Mouse (Mus musculus): ENCODE measurements around the gene Il5. TPM values are rescaled to one million over a fixed set of nuclear protein-coding genes. Genes with fewer than 3 reads are reported as not detected.

Gene Il5
- polyA plus RNA-seq, 1 experiment, result 0.16 TPM

- TF ChIP-seq POLR2A (IDR thresholded peaks at IDR 0.05; ENCODE audit: borderline replicate concordance, insufficient read depth, low read length) (no peak), CTCF (IDR thresholded peaks at IDR 0.05; ENCODE audit: borderline replicate concordance, insufficient read depth, low read depth, low read length) (no peak)
- H3K4me1 ChIP-seq (ENCODE audit: control insufficient read depth, insufficient read depth, low read length), result no peaks in the 10 kb centered on the region
- no peak overlapping the region for H3K27ac ChIP-seq (ENCODE audit: insufficient read depth, low read length)
- H3K4me3 ChIP-seq (replicated peaks; ENCODE audit: insufficient read depth, low read depth, low read length), result no peak overlapping the region
- DNase-seq, result no peak
- no peaks in the 10 kb centered on the region for H3K27me3 ChIP-seq (ENCODE audit: control insufficient read depth, insufficient read depth, low read length)
- WGBS, result 93% methylated on average over 2 of the region's 2 CpGs
Measured at GRCm38 (mm10) chr11:53734431-53734830, 13.8 kb downstream of the Il5 start.

- Histone ChIP-seq H3K27me3 (ENCODE audit: control insufficient read depth, insufficient read depth, low read length) (no peaks in the 10 kb centered on the region), H3K4me3 (replicated peaks; ENCODE audit: insufficient read depth, low read depth, low read length) (no peak overlapping the region), H3K27ac (ENCODE audit: insufficient read depth, low read length) (no peak overlapping the region), H3K4me1 (ENCODE audit: control insufficient read depth, insufficient read depth, low read length) (no peaks in the 10 kb centered on the region)
- TF ChIP-seq CTCF (IDR thresholded peaks at IDR 0.05; ENCODE audit: borderline replicate concordance, insufficient read depth, low read depth, low read length) (no peak), POLR2A (IDR thresholded peaks at IDR 0.05; ENCODE audit: borderline replicate concordance, insufficient read depth, low read length) (no peak)
- DNase-seq, result no peak
- WGBS, result 59% methylated on average over 18 of the region's 18 CpGs
Measured at GRCm38 (mm10) chr11:53734970-53735681, 14.5 kb downstream of the Il5 start.

- H3K4me3 ChIP-seq (replicated peaks; ENCODE audit: insufficient read depth, low read depth, low read length), result peak overlapping the region; percentile 30
- 14% methylated on average over 17 of the region's 17 CpGs for WGBS
- peak; percentile 69 to 73 for DNase-seq
- peak; percentile 94 for TF ChIP-seq CTCF (IDR thresholded peaks at IDR 0.05; ENCODE audit: borderline replicate concordance, insufficient read depth, low read depth, low read length)
- no peak for TF ChIP-seq POLR2A (IDR thresholded peaks at IDR 0.05; ENCODE audit: borderline replicate concordance, insufficient read depth, low read length)
- H3K27ac ChIP-seq (ENCODE audit: insufficient read depth, low read length), result no peak overlapping the region
- no peaks in the 10 kb centered on the region for H3K4me1 ChIP-seq (ENCODE audit: control insufficient read depth, insufficient read depth, low read length)
- no peaks in the 10 kb centered on the region for H3K27me3 ChIP-seq (ENCODE audit: control insufficient read depth, insufficient read depth, low read length)
Measured at GRCm38 (mm10) chr11:53735682-53736245, 15.2 kb downstream of the Il5 start.

DNA sequence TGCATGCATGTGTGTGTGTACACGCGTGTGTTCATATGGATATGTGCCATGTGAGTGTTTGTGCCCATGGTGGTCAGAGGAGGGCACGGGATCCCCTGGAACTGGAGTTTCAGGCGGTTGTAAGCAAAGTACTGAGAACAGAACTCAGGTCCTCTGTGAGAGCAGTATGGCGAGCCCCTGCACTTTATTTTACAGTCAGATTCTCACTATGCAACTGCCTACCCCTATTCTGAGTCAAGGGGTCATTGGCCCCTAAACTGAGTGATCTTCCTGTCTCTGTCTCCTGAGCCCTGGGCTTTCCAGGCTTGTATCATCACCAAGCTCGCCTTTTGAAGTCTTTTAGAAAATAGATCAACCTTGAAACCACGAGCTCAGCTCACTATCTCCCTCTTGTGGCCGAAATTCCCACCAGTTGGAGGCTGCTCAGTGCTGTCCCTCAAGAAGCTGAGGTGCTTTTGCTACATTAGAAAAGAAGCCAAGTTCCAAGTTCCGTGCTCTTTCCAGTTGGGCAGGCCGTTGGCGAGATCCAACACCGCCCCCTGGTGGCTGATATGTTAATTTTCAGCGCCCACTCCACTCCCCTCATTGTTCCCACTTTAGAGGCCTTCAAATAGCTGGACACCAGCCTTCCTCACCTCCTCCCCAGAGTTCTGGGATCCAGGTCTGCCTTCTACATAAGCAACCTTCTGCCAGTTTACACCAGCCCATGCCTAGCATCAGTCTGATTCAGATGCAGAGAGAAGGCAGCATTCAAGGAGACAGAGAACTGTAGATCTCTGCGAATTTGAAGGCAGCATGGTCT is 16.4 kb downstream of the Il5 start:
- no peak overlapping the region for H3K27ac ChIP-seq (ENCODE audit: insufficient read depth, low read length)
- H3K27me3 ChIP-seq (ENCODE audit: control insufficient read depth, insufficient read depth, low read length), result no peaks in the 10 kb centered on the region
- H3K4me1 ChIP-seq (ENCODE audit: control insufficient read depth, insufficient read depth, low read length), result no peaks in the 10 kb centered on the region
- DNase-seq, result peak; percentile 33 to 45
- no peak overlapping the region for H3K4me3 ChIP-seq (replicated peaks; ENCODE audit: insufficient read depth, low read depth, low read length)
- 50% methylated on average over 14 of the region's 14 CpGs for WGBS
- no peak for TF ChIP-seq POLR2A (IDR thresholded peaks at IDR 0.05; ENCODE audit: borderline replicate concordance, insufficient read depth, low read length)
- TF ChIP-seq CTCF (IDR thresholded peaks at IDR 0.05; ENCODE audit: borderline replicate concordance, insufficient read depth, low read depth, low read length), result peak; percentile 50

DNA sequence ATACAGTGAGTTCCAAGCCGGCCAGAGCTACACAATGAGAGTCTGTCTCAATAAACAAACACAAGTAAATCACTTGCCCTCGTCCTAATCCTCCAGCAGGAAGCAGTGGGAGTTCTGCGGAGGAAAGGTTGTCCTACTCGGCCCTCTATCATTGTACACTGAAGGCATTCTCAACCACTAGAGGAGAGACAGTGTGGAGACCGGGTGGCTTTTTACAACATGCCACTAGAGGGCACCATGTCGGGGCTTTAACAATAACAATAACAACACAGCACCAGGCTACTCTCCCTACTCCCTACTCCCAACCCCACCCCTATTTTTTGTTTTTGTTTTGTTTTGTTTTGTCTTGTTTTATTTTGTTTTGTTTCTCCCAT is 17.0 kb downstream of the Il5 start:
- Histone ChIP-seq H3K27ac (ENCODE audit: insufficient read depth, low read length) (no peak overlapping the region), H3K27me3 (ENCODE audit: control insufficient read depth, insufficient read depth, low read length) (no peaks in the 10 kb centered on the region), H3K4me1 (ENCODE audit: control insufficient read depth, insufficient read depth, low read length) (no peaks in the 10 kb centered on the region), H3K4me3 (replicated peaks; ENCODE audit: insufficient read depth, low read depth, low read length) (no peak overlapping the region)
- peak; percentile 37 to 41 for DNase-seq
- peak; percentile 58 for TF ChIP-seq CTCF (IDR thresholded peaks at IDR 0.05; ENCODE audit: borderline replicate concordance, insufficient read depth, low read depth, low read length)
- no peak for TF ChIP-seq POLR2A (IDR thresholded peaks at IDR 0.05; ENCODE audit: borderline replicate concordance, insufficient read depth, low read length)
- 46% methylated on average over 6 of the region's 6 CpGs for WGBS

DNA sequence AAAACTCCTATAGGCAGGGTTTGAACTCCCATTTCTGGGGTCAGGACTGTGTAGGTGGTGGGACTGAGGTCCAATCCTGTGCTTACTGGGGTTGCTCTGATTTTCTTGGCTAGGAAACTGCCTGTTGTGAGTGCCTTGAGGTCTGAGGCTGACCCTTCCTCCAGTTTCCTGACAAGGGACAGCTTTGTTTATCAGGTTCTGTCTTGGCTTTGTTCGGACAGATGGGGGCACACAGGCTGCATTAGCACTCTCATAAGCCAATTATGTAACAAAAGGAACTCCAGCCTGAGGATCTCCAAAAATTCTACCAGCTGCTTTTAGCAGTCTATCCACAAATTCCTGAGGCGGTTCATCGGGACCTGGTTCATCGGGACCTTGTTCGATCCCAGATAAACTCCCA is 21.8 kb downstream of the Il5 start:
- peak in 1 of 2 experiments; percentile 16 for DNase-seq
- H3K27ac ChIP-seq (ENCODE audit: insufficient read depth, low read length), result no peak overlapping the region
- no peak overlapping the region for H3K4me3 ChIP-seq (replicated peaks; ENCODE audit: insufficient read depth, low read depth, low read length)
- no peaks in the 10 kb centered on the region for H3K4me1 ChIP-seq (ENCODE audit: control insufficient read depth, insufficient read depth, low read length)
- H3K27me3 ChIP-seq (ENCODE audit: control insufficient read depth, insufficient read depth, low read length), result no peaks in the 10 kb centered on the region
- WGBS, result 22% methylated on average over 5 of the region's 5 CpGs
- TF ChIP-seq CTCF (IDR thresholded peaks at IDR 0.05; ENCODE audit: borderline replicate concordance, insufficient read depth, low read depth, low read length) (peak; percentile 46; the same call in 1 of the 2 replicates), POLR2A (IDR thresholded peaks at IDR 0.05; ENCODE audit: borderline replicate concordance, insufficient read depth, low read length) (no peak)

DNA sequence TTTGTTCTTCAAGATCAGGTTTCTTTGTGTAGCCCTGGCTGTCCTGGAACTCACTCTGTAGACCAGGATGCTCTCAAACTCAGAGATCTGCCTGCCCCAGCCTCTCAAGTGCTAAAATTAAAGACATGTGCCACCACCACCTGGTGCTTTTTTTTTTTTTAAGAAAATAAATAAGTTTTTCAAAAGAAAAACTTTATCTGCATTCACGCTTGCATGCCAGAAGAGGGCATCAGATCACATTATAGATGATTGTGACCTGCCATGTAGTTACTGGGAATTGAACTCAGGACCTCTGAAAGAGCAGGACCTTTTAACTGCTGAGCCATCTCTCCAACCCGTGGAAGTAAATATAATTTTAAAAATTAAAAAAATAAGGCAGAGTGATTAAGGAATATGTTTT is 24.7 kb downstream of the Il5 start:
- H3K27me3 ChIP-seq (ENCODE audit: control insufficient read depth, insufficient read depth, low read length), result no peaks in the 10 kb centered on the region
- WGBS, result 90% methylated on average over 2 of the region's 2 CpGs
- TF ChIP-seq POLR2A (IDR thresholded peaks at IDR 0.05; ENCODE audit: borderline replicate concordance, insufficient read depth, low read length), result no peak
- no peak for TF ChIP-seq CTCF (IDR thresholded peaks at IDR 0.05; ENCODE audit: borderline replicate concordance, insufficient read depth, low read depth, low read length)
- no peak overlapping the region for H3K27ac ChIP-seq (ENCODE audit: insufficient read depth, low read length)
- no peak for DNase-seq
- no peaks in the 10 kb centered on the region for H3K4me1 ChIP-seq (ENCODE audit: control insufficient read depth, insufficient read depth, low read length)
- no peak overlapping the region for H3K4me3 ChIP-seq (replicated peaks; ENCODE audit: insufficient read depth, low read depth, low read length)
